Mouse (Mus musculus) embryonic facial prominence, embryonic 15.5 days (tissue): ENCODE measurements at regions not wholly inside any gene's neighbourhood (a gene's known extent, or its start where the extent isn't known, plus 50 kb on each side); places are given as distances from the start of the nearest gene placed in this dataset.

ENCODE experiments used
- ATAC-seq: fragments of 200-750 bp; cut with Nextera tagmentation; 2 replicates; pipeline ENCODE4 v1.8.0; 2017; ENCODE audit warnings: low read depth, moderate TSS enrichment; ENCODE audit not compliant: insufficient number of reproducible peaks, low FRiP score, low TSS enrichment
- H3K27ac ChIP-seq: fragments of 300-500 bp; sonication (generic); replicated peaks from 2 replicates; pipeline ENCODE4 v1.5.1; 2015; ENCODE audit warnings: mild to moderate bottlenecking, inconsistent platforms
- H3K27me3 ChIP-seq: fragments of 300-500 bp; sonication (generic); 2 replicates; pipeline ENCODE4 v1.6.1; 2015; ENCODE audit warnings: inconsistent platforms
- H3K36me3 ChIP-seq: fragments of 300-500 bp; sonication (generic); 2 replicates; pipeline ENCODE4 v1.6.1; 2015; ENCODE audit warnings: mild to moderate bottlenecking, inconsistent platforms
- H3K4me1 ChIP-seq: fragments of 300-500 bp; sonication (generic); 2 replicates; pipeline ENCODE4 v1.6.1; 2015; ENCODE audit warnings: inconsistent platforms
- H3K4me2 ChIP-seq: fragments of 300-500 bp; sonication (generic); replicated peaks from 2 replicates; pipeline ENCODE4 v1.6.1; 2015; ENCODE audit warnings: mild to moderate bottlenecking, inconsistent platforms
- H3K4me3 ChIP-seq: fragments of 300-500 bp; sonication (generic); replicated peaks from 2 replicates; pipeline ENCODE4 v1.5.1; 2015; ENCODE audit warnings: mild to moderate bottlenecking, inconsistent platforms
- H3K9ac ChIP-seq: fragments of 300-500 bp; sonication (generic); 2 replicates; pipeline ENCODE4 v1.6.1; 2015; ENCODE audit warnings: inconsistent platforms
- H3K9me3 ChIP-seq: fragments of 300-500 bp; sonication (generic); replicated peaks from 2 replicates; pipeline ENCODE4 v1.6.1; 2016; ENCODE audit warnings: inconsistent platforms
- WGBS: fragments of 180-500 bp; shearing (Covaris S2); methylation state at CpG from one replicate; pipeline ENCODE4 v1.1.7; 2015; 5-methylcytosine and 5-hydroxymethylcytosine counted together

GRCm38 (mm10) chr10:122386748-122387147 is 61.6 kb upstream of the Avpr1a start:
- Histone ChIP-seq H3K36me3 (no peaks in the 10 kb centered on the region), H3K9me3 (no peaks in the 10 kb centered on the region), H3K27ac (no peak overlapping the region), H3K4me2 (no peak overlapping the region), H3K9ac (no peak overlapping the region), H3K4me3 (no peak overlapping the region), H3K27me3 (no peaks in the 10 kb centered on the region), H3K4me1 (no peaks in the 10 kb centered on the region)
- ATAC-seq, result no peak
- WGBS, result 83% methylated on average over 3 of the region's 3 CpGs

- Histone ChIP-seq H3K4me3 (no peak overlapping the region), H3K36me3 (no peaks in the 10 kb centered on the region), H3K9ac (no peak overlapping the region), H3K4me1 (no peaks in the 10 kb centered on the region), H3K9me3 (no peaks in the 10 kb centered on the region), H3K27me3 (no peaks in the 10 kb centered on the region), H3K4me2 (no peak overlapping the region), H3K27ac (no peak overlapping the region)
- 77% methylated on average over 3 of the region's 3 CpGs for WGBS
- no peak for ATAC-seq
These were observed 68.5 kb upstream of the Avpr1a start for GRCm38 (mm10) chr10:122379661-122380344.

- H3K36me3 ChIP-seq, result no peaks in the 10 kb centered on the region
- H3K4me3 ChIP-seq, result no peak overlapping the region
- ATAC-seq, result no peak
- 93% methylated on average over 9 of the region's 9 CpGs for WGBS
- no peak overlapping the region for H3K27ac ChIP-seq
- no peaks in the 10 kb centered on the region for H3K27me3 ChIP-seq
- no peaks in the 10 kb centered on the region for H3K9me3 ChIP-seq
- H3K4me2 ChIP-seq, result no peak overlapping the region
- no peaks in the 10 kb centered on the region for H3K4me1 ChIP-seq
- no peak overlapping the region for H3K9ac ChIP-seq
These were observed 105.0 kb upstream of the Avpr1a start for GRCm38 (mm10) chr10:122343291-122343690.

- WGBS, result 84% methylated on average over 12 of the region's 12 CpGs
- Histone ChIP-seq H3K27ac (no peak overlapping the region), H3K9ac (no peak overlapping the region), H3K27me3 (no peaks in the 10 kb centered on the region), H3K4me2 (no peak overlapping the region), H3K4me1 (no peaks in the 10 kb centered on the region), H3K36me3 (no peaks in the 10 kb centered on the region), H3K4me3 (no peak overlapping the region), H3K9me3 (no peaks in the 10 kb centered on the region)
- ATAC-seq, result no peak
These were observed 105.9 kb upstream of the Avpr1a start for GRCm38 (mm10) chr10:122342356-122342755.

- Histone ChIP-seq H3K27ac (no peak overlapping the region), H3K4me3 (no peak overlapping the region), H3K36me3 (no peaks in the 10 kb centered on the region), H3K9me3 (no peaks in the 10 kb centered on the region), H3K9ac (no peak overlapping the region), H3K4me1 (no peaks in the 10 kb centered on the region), H3K4me2 (no peak overlapping the region), H3K27me3 (no peaks in the 10 kb centered on the region)
- WGBS, result 86% methylated on average over 6 of the region's 6 CpGs
- no peak for ATAC-seq
These were observed 121.4 kb upstream of the Avpr1a start for GRCm38 (mm10) chr10:122326851-122327250.

GRCm38 (mm10) chr10:122318886-122319285 is 129.4 kb upstream of the Avpr1a start:
- Histone ChIP-seq H3K4me2 (no peak overlapping the region), H3K27me3 (no peaks in the 10 kb centered on the region), H3K9me3 (no peaks in the 10 kb centered on the region), H3K4me3 (no peak overlapping the region), H3K36me3 (no peaks in the 10 kb centered on the region), H3K27ac (no peak overlapping the region), H3K9ac (no peak overlapping the region), H3K4me1 (no peaks in the 10 kb centered on the region)
- no peak for ATAC-seq
- WGBS, result 52% methylated on average over 4 of the region's 4 CpGs

GRCm38 (mm10) chr10:122310646-122311193 is 137.6 kb upstream of the Avpr1a start:
- Histone ChIP-seq H3K36me3 (no peaks in the 10 kb centered on the region), H3K4me1 (no peaks in the 10 kb centered on the region), H3K9ac (no peak overlapping the region), H3K27me3 (no peaks in the 10 kb centered on the region), H3K4me3 (no peak overlapping the region), H3K4me2 (no peak overlapping the region), H3K9me3 (no peaks in the 10 kb centered on the region), H3K27ac (no peak overlapping the region)
- ATAC-seq, result no peak
- whole genome bisulfite sequencing, result 75% methylated on average over 3 of the region's 3 CpGs

- 79% methylated on average over 3 of the region's 3 CpGs for WGBS
These were observed 139.6 kb upstream of the Avpr1a start for GRCm38 (mm10) chr10:122308691-122309090.

GRCm38 (mm10) chr10:122302259-122302658 is 146.0 kb upstream of the Avpr1a start:
- WGBS, result 37% methylated on average over 6 of the region's 6 CpGs

More at GRCm38 (mm10) chr10:122308691-122309090, 139.6 kb upstream of the Avpr1a start:
- no peaks in the 10 kb centered on the region for H3K4me1 ChIP-seq
- ATAC-seq, result no peak
- no peak overlapping the region for H3K27ac ChIP-seq
- no peak overlapping the region for H3K4me2 ChIP-seq
- no peak overlapping the region for H3K9ac ChIP-seq
- H3K4me3 ChIP-seq, result no peak overlapping the region
- H3K27me3 ChIP-seq, result no peaks in the 10 kb centered on the region
- no peaks in the 10 kb centered on the region for H3K36me3 ChIP-seq
- H3K9me3 ChIP-seq, result no peaks in the 10 kb centered on the region

GRCm38 (mm10) chr10:122295921-122296425 is 152.3 kb upstream of the Avpr1a start:
- H3K4me1 ChIP-seq, result no peaks in the 10 kb centered on the region
- no peaks in the 10 kb centered on the region for H3K36me3 ChIP-seq
- H3K4me3 ChIP-seq, result no peak overlapping the region
- ATAC-seq, result no peak
- no peaks in the 10 kb centered on the region for H3K9me3 ChIP-seq
- H3K27ac ChIP-seq, result no peak overlapping the region
- H3K9ac ChIP-seq, result no peak overlapping the region
- 43% methylated on average over 5 of the region's 5 CpGs for WGBS
- H3K4me2 ChIP-seq, result no peak overlapping the region
- no peaks in the 10 kb centered on the region for H3K27me3 ChIP-seq

More at GRCm38 (mm10) chr10:122302259-122302658, 146.0 kb upstream of the Avpr1a start:
- no peak overlapping the region for H3K27ac ChIP-seq
- H3K27me3 ChIP-seq, result no peaks in the 10 kb centered on the region
- H3K36me3 ChIP-seq, result no peaks in the 10 kb centered on the region
- H3K4me3 ChIP-seq, result no peak overlapping the region
- H3K4me2 ChIP-seq, result no peak overlapping the region
- H3K4me1 ChIP-seq, result no peaks in the 10 kb centered on the region
- no peaks in the 10 kb centered on the region for H3K9me3 ChIP-seq
- ATAC-seq, result 0 out of 2 replicates have a peak, but pooled peaks have one; percentile 54
- no peak overlapping the region for H3K9ac ChIP-seq

- 56% methylated on average over 2 of the region's 2 CpGs for WGBS
- no peak overlapping the region for H3K9ac ChIP-seq
- H3K36me3 ChIP-seq, result no peaks in the 10 kb centered on the region
- H3K27ac ChIP-seq, result no peak overlapping the region
- H3K27me3 ChIP-seq, result no peaks in the 10 kb centered on the region
- ATAC-seq, result no peak
- H3K9me3 ChIP-seq, result no peaks in the 10 kb centered on the region
- H3K4me3 ChIP-seq, result no peak overlapping the region
- H3K4me2 ChIP-seq, result no peak overlapping the region
- no peaks in the 10 kb centered on the region for H3K4me1 ChIP-seq
These were observed 156.7 kb upstream of the Avpr1a start for GRCm38 (mm10) chr10:122291611-122292010.

GRCm38 (mm10) chr10:122291091-122291490 is 157.2 kb upstream of the Avpr1a start:
- H3K4me3 ChIP-seq, result no peak overlapping the region
- H3K36me3 ChIP-seq, result no peaks in the 10 kb centered on the region
- no peak overlapping the region for H3K4me2 ChIP-seq
- no peak for ATAC-seq
- no peaks in the 10 kb centered on the region for H3K9me3 ChIP-seq
- H3K9ac ChIP-seq, result no peak overlapping the region
- no peaks in the 10 kb centered on the region for H3K27me3 ChIP-seq
- no peak overlapping the region for H3K27ac ChIP-seq
- 55% methylated on average over 5 of the region's 5 CpGs for WGBS
- no peaks in the 10 kb centered on the region for H3K4me1 ChIP-seq
